Mouse (Mus musculus): ENCODE measurements around the gene Id2.

Gene Id2

DNA sequence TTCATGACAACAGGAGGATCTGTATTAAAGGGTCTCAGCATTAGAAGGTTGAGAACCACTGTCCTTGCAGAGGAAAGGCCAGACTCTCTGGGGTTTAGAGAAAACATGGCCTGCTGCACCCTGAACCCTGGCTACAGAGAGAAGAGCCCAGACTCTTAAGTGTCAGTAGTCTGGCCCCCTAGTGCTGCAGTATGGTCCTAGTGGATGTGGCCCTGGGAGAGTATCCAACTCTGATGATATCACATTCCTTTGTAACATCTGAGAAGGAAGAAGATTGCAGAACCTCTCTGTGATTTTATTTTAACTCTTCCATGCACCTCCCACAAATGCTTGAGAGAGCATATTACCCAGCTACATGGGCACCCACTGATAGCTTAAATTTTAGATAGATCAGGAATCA, 7.6 kb upstream of the Id2 start:
- DNase-seq (ENCODE audit: low spot score): no peak

DNA sequence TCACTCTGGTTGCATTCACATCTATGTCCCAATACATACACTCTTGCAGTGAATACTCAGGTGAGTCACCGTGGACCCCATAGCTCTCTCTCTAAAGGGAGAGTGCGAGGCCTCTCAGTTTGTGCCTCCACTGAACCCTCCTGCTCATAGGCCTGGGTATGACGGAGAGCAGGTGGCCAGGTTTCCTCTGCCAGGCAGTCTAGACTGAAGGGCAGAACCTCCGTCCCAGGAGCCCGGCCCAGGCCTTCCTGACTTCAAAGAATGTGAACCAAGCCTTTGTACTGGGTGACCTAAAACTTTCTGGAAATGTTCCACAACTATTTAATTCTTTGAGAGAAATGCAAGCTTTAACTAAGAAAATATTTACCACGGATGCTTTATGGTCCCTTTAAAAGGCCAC, 7.0 kb upstream of the Id2 start:
- no peak for DNase-seq (ENCODE audit: low spot score)

DNA sequence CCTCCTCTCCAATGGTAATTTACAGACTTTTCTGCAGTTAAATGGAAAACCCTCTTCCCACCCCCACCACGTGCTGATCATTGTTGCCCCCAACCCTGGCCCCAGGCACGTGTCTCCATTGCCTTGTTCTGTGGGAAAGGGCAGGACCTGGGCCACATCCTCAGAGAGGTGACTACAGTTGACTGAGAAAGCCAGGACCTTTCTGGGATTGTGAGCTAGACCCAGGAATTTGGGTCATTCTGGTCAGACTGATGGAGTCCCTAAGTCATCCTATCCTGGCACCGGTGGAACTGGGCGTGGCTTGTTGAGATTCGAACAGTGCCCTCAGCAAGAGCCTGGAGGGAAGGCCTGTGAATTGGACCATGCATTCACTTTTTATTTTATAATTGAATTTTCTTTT, 4.4 kb upstream of the Id2 start:
- no peak for DNase-seq (ENCODE audit: low spot score)

DNA sequence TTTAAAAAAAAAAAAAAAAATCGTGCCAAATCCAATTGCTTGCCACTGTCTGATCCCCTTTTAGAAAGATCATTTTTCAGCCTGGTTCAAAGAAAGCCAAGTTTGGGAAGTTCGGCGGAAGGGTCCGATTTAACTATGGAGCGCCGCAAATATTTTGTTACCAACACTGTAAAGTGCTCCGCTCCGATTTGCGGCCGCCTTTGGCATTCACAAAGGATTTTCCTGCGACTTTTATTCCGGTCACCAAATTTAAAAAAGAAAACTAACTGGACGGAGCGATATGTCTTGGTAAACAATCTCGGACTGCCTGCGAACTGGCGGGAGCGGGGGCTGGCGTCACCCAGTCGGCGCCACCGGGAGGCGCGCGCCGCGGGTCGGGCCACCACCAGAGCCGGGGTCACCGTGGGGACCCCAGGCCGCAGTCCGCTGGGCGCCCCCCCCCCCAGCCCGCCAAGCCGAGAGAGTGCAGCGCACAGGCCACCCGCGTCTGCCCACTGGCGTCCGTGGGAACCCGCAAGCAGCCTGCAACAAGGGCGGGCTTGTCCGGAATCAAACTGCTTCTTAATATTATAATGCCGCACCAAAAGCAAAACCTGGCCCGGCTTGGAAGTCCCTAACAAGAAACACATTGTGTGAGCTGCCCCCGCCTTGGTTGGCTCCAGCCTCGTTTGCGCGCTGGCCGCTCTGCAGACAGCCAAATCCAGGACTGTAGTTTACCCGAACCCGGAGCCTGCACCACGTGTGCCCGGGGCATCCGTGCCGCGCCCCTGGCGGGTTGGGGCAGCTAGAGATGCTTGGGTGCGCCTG, 3.7 kb upstream of the Id2 start:
- DNase-seq (ENCODE audit: low spot score): peak; percentile 59

DNA sequence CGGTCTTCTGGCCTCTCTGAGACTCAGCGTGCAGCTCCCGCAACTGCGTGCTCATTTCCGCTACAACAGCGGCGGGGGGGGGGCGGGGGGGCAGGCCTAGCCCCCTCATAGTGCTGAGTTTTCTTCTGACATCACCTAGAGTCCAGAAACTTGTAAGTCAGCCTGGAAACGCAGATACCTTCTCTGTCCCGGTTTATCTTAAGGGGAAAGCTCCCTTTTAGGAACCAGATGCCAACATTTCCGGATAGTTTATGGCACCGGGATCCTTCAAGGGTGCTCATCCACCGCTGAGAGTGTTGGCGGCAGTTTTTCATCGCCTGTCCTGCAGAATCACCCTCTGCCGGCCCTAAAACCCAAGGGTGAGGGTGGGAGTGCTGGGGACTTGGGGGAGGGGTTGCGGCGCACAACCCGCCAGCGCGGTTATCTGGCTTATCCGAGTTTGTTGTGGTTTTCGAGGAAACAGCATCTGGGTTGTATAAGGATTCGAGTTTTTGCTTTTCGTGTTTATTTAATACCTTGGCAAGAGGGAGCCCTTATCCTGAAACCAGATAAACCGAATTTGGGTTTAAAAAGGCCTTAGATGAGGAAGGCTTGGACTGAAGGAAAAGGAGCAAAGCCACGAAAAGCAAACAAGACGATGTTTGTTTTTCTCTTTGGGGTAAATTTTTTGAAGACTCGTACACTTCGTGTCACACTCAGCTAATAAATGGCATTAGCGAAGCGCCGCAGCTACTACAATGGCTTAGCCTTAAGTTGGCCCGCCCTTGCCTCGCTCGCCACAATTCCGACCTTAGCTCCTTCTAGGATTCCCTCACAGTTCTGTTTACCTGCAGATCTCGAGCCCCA, 2.8 kb upstream of the Id2 start:
- peak; percentile 54 for DNase-seq (ENCODE audit: low spot score)

DNA sequence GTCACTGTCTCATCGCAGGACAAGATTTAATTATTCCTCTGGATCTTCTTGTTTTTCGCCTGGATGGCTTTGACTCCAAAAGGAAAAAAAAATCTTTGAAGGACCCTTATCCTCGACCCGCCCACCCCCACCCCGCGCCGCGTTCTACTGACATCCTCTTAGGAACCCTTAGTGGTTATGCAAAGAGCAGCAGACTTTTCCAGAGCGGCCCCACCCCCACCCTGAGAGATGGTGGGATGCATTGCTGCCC, 2.3 kb upstream of the Id2 start:
- peak; percentile 42 for DNase-seq (ENCODE audit: low spot score)

DNA sequence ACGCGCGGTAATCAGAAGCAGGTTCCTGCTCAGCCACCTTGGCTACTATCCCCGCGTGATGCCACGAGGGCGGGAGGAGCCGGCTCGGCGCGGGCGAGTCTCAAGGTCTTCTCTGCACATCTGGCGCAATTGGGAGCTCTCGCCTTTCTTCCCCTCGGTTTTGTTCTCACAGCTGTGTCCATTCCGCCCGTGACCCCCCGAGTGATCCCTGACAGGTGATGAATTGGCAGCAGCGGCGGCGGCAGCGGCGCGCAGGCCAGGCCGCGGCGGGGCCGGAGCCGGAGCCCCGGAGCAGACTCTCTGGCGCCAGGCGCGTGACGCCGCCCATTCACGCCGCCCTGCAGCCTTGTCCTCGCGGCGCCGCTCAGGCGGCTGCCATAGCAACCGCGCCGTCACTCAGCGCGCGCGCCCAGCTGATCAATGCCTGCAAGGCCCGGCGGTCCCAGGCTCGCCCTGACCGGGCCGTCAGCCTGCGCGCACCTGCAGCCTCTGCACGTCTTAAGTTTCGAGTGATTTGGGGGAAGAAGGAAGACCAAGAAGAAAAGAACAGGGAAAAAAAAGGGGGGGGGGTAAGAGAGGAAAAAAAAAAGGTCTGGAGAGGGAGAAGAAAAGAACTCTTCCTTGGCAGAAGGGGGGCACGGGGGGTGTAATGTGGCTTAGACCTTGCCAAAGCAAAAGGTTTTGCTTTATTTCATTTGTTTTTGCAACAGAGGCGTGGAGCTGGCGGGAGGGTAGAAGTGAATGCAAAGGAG, 1.8 kb upstream of the Id2 start:
- DNase-seq (ENCODE audit: low spot score): peak; percentile 95

DNA sequence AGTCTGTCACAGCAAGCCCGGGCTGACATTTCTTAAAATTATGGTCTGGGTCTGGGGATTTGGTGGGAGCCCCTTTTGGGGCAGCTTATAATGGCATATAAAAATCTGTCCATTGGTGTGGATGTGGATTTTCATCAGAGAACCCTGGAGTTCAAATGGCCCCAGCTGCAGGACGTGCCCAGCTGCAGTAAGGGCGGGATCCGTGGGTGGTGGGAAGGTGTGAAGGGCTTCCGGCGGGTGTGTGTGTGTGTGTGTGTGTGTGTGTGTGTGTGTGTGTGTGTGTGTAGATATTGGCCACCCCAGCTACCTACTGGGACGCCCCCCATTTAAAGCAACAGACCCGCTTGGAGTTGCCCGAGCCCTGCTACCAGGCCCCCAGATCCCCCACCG, 1.2 kb upstream of the Id2 start:
- DNase-seq (ENCODE audit: low spot score): no peak

DNA sequence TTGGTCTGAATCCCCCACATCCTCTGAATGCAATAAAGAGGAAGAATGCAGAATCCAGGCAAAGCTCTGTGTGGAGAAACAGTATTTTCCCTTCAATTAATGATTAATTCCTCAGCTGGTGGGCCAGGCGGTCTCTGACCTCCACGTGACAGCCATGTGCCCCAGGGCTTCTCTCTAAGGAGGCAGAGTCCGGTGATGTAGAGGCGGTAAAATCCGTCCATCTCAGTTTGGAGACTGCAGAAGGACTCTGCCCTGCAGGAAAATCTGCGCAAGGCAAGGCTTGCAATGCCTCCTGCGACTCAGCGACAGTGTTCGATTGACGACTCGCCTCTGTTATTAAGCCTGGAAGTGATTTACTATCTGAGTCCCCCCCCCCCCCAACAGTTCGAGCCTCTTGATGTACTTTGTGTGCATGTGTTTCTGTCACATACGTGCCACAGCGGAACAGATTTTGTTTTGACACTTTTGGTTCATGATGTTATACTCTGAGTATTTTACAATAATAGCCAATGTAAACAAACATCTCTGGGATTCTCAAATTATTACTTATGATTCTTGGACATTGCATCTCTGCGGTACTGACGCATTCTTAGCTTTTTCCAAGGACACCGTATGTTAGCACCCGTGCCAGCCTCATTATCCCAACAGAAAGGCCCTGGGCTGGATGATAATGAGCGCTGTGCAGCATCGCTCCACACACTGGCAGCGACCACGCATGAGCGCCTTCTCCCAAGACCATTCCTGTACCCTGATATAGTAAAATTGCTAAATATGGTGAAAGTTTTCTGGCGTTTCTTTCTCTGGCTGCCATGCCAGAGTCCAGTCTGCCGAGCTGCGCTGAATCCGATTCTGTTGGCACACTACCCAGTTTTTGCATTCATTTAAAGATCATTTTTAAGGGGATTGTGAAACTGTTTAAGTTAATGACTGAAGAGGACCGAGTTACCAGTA, 545 bp upstream of the Id2 start:
- DNase-seq (ENCODE audit: low spot score): peak; percentile 30

DNA sequence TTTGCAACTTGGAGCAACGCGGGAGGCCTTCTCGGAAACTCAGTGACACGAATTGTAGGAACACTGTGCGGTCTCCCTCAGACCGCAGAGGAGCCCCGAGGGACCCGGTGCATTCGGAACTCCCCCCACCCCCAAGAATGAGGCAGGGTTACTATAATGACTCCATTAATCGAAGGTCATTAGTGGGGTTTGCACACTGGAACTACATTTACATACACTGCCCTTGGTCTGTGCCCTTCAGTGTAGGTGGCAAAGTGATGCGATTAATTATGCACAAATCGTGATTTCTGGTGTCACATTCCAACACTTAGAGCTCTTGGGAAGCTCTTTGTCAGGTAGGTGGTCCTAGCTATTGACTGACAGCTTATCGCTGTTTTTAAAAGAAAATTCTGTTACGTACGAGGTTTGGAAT, 294 bp downstream of the Id2 start:
- DNase-seq (ENCODE audit: low spot score): no peak

DNA sequence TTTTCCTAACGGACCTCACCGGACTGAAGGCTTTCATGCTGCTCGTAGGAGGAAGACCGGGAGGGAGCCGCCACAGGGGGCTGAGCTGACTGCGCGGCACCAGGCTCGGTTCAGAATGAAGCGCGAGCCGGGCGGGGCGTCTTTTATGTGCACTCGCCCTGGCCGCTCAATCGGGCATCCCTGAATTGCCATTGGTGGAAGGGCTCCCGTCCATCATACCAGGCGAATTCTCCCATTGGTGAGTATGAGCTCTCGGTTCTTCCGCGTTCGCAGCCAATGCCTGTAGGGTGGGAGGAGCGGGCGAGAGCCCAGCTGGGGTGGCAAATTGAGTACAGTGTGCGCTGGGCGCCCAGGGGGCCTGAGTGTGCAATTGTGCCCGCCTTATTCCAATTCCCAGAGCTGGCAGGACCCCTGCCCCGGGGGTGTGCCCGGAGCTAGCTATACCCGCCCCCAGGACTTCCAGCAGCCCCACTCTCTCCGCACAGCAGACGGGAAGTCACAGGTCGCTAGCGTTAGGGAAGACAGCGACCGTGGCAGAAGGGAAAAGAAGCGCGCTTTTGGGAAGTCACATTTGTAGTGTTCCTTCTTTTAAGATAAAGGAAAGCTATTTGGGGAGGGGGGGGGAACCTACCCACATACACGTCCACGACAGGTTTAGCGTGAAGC, 833 bp downstream of the Id2 start:
- peak; percentile 95 for DNase-seq (ENCODE audit: low spot score)

DNA sequence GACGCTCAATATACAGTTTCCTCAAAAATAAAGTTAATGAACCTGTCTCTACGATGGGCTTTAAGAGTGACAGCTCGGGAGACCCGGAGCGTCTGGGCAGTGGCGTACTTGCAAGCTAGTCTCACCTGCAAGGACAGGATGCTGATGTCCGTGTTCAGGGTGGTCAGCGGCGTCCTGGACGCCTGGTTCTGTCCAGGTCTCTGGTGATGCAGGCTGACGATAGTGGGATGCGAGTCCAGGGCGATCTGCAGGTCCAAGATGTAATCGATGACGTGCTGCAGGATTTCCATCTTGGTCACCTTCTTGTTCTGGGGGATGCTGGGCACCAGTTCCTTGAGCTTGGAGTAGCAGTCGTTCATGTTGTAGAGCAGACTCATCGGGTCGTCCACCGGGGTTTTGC, 1.4 kb downstream of the Id2 start:
- DNase-seq (ENCODE audit: low spot score): no peak

DNA sequence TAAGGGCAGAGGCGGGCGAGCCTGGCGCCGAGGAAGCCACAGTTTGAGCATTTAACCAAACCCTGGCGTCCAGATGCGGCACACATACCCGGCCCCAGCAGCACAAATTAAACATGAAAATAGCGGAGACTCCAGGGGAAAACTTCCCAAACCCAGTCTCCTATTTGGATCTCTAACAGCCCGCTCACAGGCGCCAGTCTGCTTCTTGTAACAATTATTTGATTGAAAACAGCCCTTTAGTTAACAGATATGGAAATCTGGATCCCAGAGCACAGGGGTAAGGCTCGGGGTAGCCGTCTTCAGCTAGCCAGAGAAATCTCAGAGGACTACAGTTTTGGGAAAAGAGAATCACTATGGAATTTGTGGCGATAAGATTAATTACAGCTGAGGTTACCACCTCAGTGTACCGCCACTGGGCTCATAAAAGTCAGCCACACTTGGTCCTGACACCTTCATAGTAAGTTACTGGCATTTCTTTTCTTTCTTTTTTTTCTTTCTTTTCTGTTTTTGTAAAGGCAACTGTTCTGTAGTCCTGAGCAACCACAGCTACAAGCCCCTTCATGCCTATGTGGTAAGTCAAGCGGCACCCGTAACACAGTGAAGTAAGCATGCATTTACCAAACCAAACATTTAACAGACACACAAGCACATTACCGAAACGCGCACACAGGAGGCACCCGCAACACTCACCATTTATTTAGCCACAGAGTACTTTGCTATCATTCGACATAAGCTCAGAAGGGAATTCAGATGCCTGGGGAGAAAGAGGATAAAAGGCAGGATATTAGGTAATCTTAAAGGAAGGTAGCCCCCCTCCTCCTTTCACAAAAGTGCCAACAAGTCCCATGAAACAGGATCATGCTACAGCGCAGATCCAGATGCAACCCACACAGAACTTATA, 2.1 kb downstream of the Id2 start:
- peak; percentile 25 for DNase-seq (ENCODE audit: low spot score)

DNA sequence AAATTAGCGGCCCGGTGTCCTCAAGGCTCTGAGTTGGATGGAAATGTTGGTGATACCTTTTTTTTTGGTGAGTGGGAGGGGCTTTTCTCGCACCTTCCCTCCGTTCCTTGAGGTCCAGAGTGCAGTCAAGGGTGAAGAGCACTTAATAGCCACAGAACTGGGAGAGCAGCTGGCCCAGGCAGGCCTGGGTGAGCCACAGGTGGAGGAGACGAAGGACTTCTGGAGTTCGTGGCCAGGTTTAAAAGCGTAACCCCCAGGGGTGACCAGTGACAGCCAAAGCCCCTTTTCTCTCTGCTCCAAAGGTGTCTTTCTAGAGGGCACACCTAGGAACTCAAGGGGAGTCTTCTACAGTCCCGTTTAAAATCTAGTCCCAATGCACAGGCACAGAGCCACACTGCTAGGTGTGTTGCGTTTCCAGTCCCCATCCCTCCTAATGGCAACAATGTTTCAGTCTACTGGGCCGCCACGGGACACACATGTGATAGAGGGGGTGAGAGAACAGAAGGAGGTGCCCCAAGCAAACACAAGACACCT, 3.6 kb downstream of the Id2 start:
- DNase-seq (ENCODE audit: low spot score): no peak

DNA sequence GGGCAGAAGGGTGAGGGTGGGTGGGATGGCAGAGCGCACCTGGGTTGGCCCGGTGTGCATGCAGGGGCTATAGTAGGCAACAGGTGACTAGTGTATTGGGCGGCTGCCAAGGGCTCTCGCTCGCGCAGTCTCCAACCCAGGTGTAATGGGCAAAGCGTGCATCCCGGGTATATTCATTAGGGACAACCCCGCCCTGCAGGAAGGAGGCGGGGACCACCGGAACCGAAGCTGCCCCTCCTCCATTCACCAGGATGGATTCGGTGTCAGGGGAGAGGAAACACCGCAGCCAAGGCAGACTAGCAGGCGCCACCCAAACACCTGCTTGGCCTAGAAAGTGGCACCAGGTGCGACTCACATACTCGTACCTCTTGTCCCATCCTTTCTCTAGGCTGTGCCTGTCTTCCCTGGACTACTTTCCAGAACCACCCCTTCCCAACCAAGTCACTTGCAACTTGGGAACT, 4.2 kb downstream of the Id2 start:
- peak; percentile 45 for DNase-seq (ENCODE audit: low spot score)

DNA sequence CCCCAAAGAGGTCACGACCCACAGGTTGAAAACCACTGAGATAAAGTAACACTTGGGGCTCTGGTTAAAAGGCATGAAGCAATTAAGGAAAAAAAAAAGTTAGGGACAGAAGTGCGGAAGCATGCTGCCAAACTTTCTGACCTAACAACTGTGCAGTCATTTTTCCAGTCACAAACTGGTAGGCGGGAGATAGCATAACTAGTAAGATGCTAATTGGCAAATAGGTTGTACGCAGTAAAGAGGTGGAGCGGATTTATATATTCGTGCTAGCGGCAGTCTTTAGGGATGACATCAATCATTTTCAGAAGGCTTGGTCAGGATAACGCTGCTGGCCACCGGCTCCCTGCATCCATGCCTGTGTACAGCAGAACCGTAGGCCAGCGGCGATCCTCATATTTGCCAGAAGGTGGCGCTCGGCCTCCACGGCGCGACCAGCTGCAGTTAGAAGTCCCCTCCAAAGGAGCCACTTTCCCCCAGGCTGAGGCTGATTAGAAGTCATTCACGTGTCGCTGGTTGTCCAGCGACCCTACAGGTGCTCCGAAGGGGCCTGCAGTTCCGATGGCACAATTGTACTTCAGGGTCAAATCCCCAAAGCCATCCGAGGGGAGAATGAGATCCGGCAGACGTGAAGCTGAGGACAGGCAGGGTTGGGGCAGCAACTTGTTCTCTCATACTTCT, 4.8 kb downstream of the Id2 start:
- DNase-seq (ENCODE audit: low spot score): peak; percentile 88

DNA sequence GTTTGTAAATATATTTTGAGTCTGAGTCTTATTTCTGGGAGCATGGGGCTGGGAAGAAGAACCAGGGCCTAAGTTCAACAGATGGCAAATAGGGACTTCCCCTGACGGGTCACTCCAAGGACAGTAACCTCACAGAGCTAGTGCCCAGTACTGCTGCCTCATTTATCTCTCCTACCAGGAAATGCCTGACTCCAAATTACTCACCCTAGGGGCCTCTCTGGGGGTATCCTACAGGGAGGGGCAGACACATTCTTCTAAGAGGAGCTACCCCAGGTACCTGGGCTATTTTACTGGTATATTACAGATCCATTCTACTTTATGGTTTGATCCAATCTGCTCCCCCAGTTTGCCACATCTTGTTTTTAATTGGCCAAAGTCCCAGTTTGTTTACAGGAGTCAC, 7.5 kb downstream of the Id2 start:
- DNase-seq (ENCODE audit: low spot score): no peak

DNA sequence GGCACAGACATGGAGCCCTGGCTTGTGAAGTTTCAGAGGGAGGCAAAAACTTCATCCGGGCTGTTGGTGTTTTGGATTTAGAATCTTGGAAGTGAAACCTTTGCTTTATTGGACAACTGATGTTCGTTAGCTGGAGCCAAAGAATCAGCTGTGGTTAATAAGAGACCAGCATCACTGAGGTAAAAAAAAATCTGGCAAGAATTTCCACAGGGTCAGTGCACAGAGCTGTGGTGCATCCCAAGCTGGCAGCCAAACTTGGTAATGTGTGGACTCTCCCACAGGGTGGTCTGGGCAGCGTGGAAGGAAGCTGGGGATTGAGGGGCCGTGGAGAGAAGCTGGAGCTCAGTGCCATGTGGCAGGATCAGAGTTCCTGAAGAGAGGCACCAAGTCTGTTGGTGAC, 10.0 kb downstream of the Id2 start:
- no peak for DNase-seq (ENCODE audit: low spot score)

All from ovary, postnatal 36 days (tissue).